Mouse (Mus musculus) lung, postnatal 0 days (tissue): ENCODE measurements around the gene D430042O09Rik.

Source experiments
- CTCF ChIP-seq: IDR thresholded peaks from 2 replicates; pipeline ENCODE4 v1.5.1; 2016; ENCODE audit warnings: antibody characterized with exemption, mild to moderate bottlenecking
- EP300 ChIP-seq: IDR thresholded peaks from 2 replicates; pipeline ENCODE4 v1.6.1; 2016; ENCODE audit warnings: antibody characterized with exemption, mild to moderate bottlenecking, control low read depth

- TF ChIP-seq CTCF (no peak), EP300 (no peak)
These were observed 192.9 kb downstream of the D430042O09Rik start for GRCm38 (mm10) chr7:125900386-125901161.
